ENCODE assay signal across 22 mouse cellular contexts in genomic region chr12:102206471-102206870, GRCm38 (mm10).
DNase-seq lines count a peak whose midpoint lies in the region; ATAC-seq lines count a peak whose summit lies in the region.
"Had no signal": no experiment of that assay in that cellular context is flagged by ENCODE, and none has a peak within 500 bp of the region (broad histone marks: within the 10 kb centered on the region; RNA-seq: fewer than 3 reads in every experiment).

No protein-coding gene starts in this region.

- peak; percentile 66 for ATAC-seq in frontal cortex, adult (ENCODE audit: low TSS enrichment)
- ATAC-seq: forebrain, embryonic 15.5 days; hindbrain, postnatal 0 days; Patski had no signal

- no peak for DNase-seq in frontal cortex, postnatal 14 days (ENCODE audit: low spot score in 2 of 2)
- peak; percentile 21 to 25 for DNase-seq in left cerebral cortex, adult 9 months (ENCODE audit: low spot score in 2 of 2)
- DNase-seq in left cerebral cortex, adult 18-20 months (ENCODE audit: low spot score in 2 of 2), result no peak
- peak; percentile 56 for DNase-seq in brain, adult 2 months (ENCODE audit: low read depth, low spot score)
- DNase-seq in telencephalon, adult 2 months (ENCODE audit: low read depth, low spot score), result peak; percentile 64
- DNase-seq in kidney, adult 11 months, result no peak
- DNase-seq: adrenal gland, postnatal 10 days; adrenal gland, postnatal 36 days; B cell, adult 2 months; cerebellum, adult 11 months; cerebellum, adult 2 months; cerebellum, adult 9-11 months; cerebellum, postnatal 25 days; gastrocnemius, postnatal 10 days; gastrocnemius, postnatal 36 days; heart, adult 2 months; heart, postnatal 14 days; heart, postnatal 4 days had no signal

Comparison
In these comparisons a context has a peak if more than half of its experiments do, and no peak if none do; other contexts are left out.
1. DNase-seq: peak in left cerebral cortex, adult 9 months (2 of 2), brain, adult 2 months (single experiment) and telencephalon, adult 2 months (single experiment); none in frontal cortex, postnatal 14 days (0 of 2), left cerebral cortex, adult 18-20 months (0 of 2) and kidney, adult 11 months (single experiment).